Mouse (Mus musculus): Measurements from ENCODE around the gene Cdk16. TPM values are rescaled to one million over a fixed set of nuclear protein-coding genes. Genes with fewer than 3 reads are reported as not detected.

The Cdk16 gene
- 100 to 1,000 TPM in 1 of 2 experiments, 10 to 100 TPM in 1; 82.0 to 124 TPM for polyA plus RNA-seq (2012; fragmentation: generic; extraction: Trizol)

GRCm38 (mm10) chrX:20687519-20688067, at the start of gene Cdk16:
Gene Cdk16 (plus strand): TSS chrX:20687954.

DNA sequence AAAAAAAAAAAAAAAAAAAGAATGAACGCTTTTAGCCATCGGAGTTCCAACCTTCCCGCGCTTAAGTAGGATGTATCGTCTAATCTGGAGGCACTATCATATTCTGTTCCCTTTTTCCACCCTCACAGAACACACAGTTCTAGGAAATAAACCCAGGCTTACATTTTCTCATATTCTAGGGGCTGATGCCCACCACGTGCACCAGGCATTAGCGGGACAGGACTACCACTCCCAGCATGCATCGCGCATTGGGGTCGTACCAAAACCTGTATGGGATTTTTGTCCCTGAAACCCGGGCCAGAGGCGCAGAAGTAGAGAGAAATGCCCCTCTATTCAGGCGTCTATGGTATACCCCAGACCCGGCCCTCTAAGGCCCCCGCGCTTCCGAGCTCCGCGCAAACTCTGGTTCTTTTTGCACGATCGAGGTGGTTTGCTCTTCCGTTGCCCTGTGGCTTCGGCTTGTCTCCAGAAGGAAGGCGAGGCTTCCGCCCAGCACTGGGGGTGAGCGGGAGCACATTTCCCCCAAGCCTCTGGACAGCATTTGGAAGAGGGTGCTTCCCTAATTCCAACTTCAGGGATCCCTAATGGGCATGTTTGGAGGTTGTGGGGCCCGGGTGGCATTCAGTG, 29.6 kb upstream of the Cdk16 start, which contains the start of gene Uba1:
TSS of gene Uba1 (plus strand) at position 301 of the 627 bp plus-strand sequence.

DNA sequence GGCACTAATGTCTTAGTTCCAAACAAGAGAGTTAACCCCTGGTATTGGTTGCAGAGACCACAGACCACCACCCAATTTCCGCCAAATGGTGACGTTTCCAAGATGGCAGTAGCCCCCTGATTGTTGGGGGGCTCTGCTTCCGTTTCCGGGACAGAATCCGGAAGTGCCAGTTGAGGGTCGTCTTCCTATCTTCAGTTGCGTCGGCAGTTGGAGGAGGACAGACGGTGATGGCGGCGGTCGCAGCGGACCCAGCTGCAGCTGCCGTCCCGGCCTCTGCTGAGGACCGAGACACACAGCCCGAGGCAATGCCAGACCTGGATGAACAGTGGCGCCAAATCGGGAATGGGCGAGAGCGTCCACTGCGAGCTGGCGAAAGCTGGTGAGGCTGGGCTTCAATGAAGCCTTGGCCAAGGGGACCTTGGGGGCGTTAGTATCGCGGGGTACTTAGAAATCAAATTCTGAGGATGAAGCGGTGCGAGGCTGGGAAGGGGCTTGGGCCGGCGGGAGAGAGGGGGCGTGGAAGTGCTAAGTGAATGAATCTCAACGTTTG, 16.1 kb downstream of the Cdk16 start, which contains the start of gene Usp11:
TSS of gene Usp11 (plus strand) at position 166 of the 550 bp plus-strand sequence.

Other genes starting within 250 kb of the Cdk16 start
- gene Rgn, start 138.2 kb upstream of the Cdk16 start, polyA plus RNA-seq (2012; fragmentation: generic; extraction: Trizol) = under 1 TPM in 1 of 2 experiments, not detected in 1; 0.04 TPM
- gene Rbm10, start 70.5 kb upstream of the Cdk16 start, polyA plus RNA-seq (2012; fragmentation: generic; extraction: Trizol) = 10 to 100 TPM; 25.1 to 34.5 TPM
- 100 to 1,000 TPM; 439 to 488 TPM for gene Ndufb11, start 70.3 kb upstream of the Cdk16 start, polyA plus RNA-seq (2012; fragmentation: generic; extraction: Trizol)
- gene Uba1, start 29.6 kb upstream of the Cdk16 start, polyA plus RNA-seq (2012; fragmentation: generic; extraction: Trizol) = 100 to 1,000 TPM; 309 to 428 TPM
- 10 to 100 TPM in 1 of 2 experiments, 1 to 10 TPM in 1; 2.1 to 15.4 TPM for gene Usp11, start 16.0 kb downstream of the Cdk16 start, polyA plus RNA-seq (2012; fragmentation: generic; extraction: Trizol)
- gene Araf, start 109.9 kb downstream of the Cdk16 start, polyA plus RNA-seq (2012; fragmentation: generic; extraction: Trizol) = 10 to 100 TPM; 31.8 to 57.9 TPM
- 100 to 1,000 TPM; 144 to 781 TPM for gene Timp1, start 182.2 kb downstream of the Cdk16 start, polyA plus RNA-seq (2012; fragmentation: generic; extraction: Trizol)
- under 1 TPM; 0.41 to 0.49 TPM for gene Syn1, start 233.1 kb downstream of the Cdk16 start, polyA plus RNA-seq (2012; fragmentation: generic; extraction: Trizol)
- gene Cfp, start 243.6 kb downstream of the Cdk16 start, polyA plus RNA-seq (2012; fragmentation: generic; extraction: Trizol) = 1 to 10 TPM in 1 of 2 experiments, under 1 TPM in 1; 0.35 to 4.6 TPM

All from C3H10T1/2 (cell line).